Mouse (Mus musculus) erythroblast, embryonic 14.5 days (primary cell): ENCODE measurements around the gene Itga2b.

Experiments
- GATA1 ChIP-seq: IDR thresholded peaks from 2 replicates; pipeline ENCODE4 v1.6.1; 2012; ENCODE audit warnings: low read length, inconsistent platforms, mixed read lengths
- TAL1 ChIP-seq: IDR thresholded peaks from 3 replicates; pipeline ENCODE4 v1.6.1; 2012; ENCODE audit warnings: low read length, inconsistent platforms, mixed read lengths

DNA sequence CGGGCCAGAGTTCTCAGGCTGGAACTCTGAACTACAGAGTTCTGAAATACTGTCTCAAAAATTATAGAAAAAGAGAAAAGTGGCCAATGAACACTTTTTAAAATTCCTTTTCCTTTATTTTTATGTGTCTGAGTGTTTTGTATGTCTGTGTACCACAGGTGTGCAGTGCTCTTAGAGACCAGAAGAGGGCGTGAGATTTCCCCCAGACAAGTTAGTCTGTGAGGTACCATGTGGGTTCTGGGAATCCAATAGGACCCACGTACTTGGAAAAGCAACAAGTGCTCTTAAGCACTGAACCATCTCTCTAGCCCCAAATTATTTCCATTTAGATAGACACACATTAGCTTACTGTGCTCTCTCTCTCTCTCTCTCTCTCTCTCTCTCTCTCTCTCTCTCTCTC is 28.5 kb downstream of the Itga2b start:
- TF ChIP-seq GATA1 (no peak), TAL1 (no peak)
